Mouse (Mus musculus) testis, adult 2 months (tissue): Measurements from ENCODE around the gene Card10. TPM values are rescaled to one million over a fixed set of nuclear protein-coding genes. Genes with fewer than 3 reads are reported as not detected.

ENCODE experiments used
- H3K27ac ChIP-seq: fragments of 200-500 bp; 2 replicates; pipeline ENCODE4 v1.5.1; 2012; ENCODE audit warnings: low read depth, low read length; ENCODE audit not compliant: control insufficient read depth, insufficient read depth
- H3K27me3 ChIP-seq: fragments of 200-500 bp; 2 replicates; pipeline ENCODE4 v1.6.1; 2012; ENCODE audit warnings: mild to moderate bottlenecking, low read length, moderate library complexity; ENCODE audit not compliant: control insufficient read depth, insufficient read depth
- H3K36me3 ChIP-seq: fragments of 200-500 bp; 2 replicates; pipeline ENCODE4 v1.6.1; 2012; ENCODE audit warnings: mild to moderate bottlenecking, low read length; ENCODE audit not compliant: control insufficient read depth, insufficient read depth
- H3K4me1 ChIP-seq: fragments of 200-500 bp; 2 replicates; pipeline ENCODE4 v1.6.1; 2012; ENCODE audit warnings: low read length; ENCODE audit not compliant: control insufficient read depth, insufficient read depth
- H3K4me3 ChIP-seq: fragments of 200-500 bp; 2 replicates; pipeline ENCODE4 v1.5.1; 2012; ENCODE audit warnings: low read depth, mild to moderate bottlenecking, low read length, moderate library complexity, mixed read lengths; ENCODE audit not compliant: control insufficient read depth
- CTCF ChIP-seq: fragments of 200-500 bp; IDR thresholded peaks from 2 replicates; pipeline ENCODE4 v1.5.1; 2012; ENCODE audit warnings: low read depth, mild to moderate bottlenecking, inconsistent platforms, low read length, moderate library complexity; ENCODE audit not compliant: control insufficient read depth, insufficient read depth, insufficient replicate concordance
- POLR2A ChIP-seq: fragments of 200-500 bp; IDR thresholded peaks from 2 replicates; pipeline ENCODE4 v1.6.1; 2012; ENCODE audit warnings: low read depth, mild to moderate bottlenecking, inconsistent platforms, low read length, moderate library complexity; ENCODE audit not compliant: control insufficient read depth
- polyA plus RNA-seq: library from polyadenylated mRNA; depleted of rRNA; stranded (reverse); fragments of >200 nt; gene quantifications from 2 replicates; pipeline ENCODE4 v1.2.3, GENCODE M21; 2012

The Card10 gene
- polyA plus RNA-seq, 1 experiment = 5.0 TPM

DNA sequence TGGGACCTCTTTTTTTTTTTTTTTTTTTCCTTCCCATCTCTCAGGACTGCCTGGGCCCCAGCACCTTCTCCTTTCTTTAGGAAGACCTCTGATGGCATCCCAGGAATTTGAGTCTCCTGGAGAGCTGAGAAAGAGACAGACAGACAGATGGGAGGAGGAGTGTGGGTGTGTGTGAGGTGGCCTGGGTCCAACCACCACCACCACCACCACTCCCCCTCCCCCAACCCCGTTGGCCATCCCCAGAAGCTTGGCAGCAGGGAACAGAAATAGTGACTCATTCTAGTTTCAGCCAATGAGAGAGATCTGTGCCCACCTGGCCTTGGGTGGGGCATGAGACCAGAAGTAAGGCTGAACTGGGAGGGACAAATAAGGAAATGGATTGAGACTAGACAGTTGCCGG is 3.8 kb upstream of the Card10 start:
- H3K27ac ChIP-seq = no peak overlapping the region
- TF ChIP-seq CTCF = no peak
- no peak overlapping the region for H3K4me3 ChIP-seq
- H3K4me1 ChIP-seq = peaks cover 9% of the 10 kb centered on the region
- no peaks in the 10 kb centered on the region for H3K36me3 ChIP-seq
- H3K27me3 ChIP-seq = no peaks in the 10 kb centered on the region

DNA sequence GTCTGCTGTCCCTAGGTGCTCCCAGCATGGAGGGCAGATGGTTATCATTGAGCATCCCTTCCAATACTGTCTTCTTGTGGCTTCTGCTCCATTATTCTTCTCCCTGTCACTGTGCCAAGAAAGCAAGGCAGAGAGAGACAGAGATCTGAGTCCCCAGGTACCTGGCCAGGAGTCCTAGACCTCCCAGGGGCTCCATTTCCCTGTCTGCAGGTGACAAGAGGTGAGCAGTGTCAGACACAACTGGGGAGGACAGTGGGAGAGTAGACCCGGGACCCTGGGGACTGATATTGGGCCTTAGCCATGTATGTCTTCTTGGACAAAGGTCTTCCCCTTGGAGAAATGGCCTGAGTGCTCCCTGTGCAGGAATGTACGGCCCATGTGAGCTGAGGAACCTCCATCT is 2.5 kb upstream of the Card10 start:
- Histone ChIP-seq H3K27ac (no peak overlapping the region), H3K4me3 (no peak overlapping the region), H3K36me3 (no peaks in the 10 kb centered on the region), H3K27me3 (no peaks in the 10 kb centered on the region), H3K4me1 (peaks cover 9% of the 10 kb centered on the region)
- TF ChIP-seq CTCF (no peak), POLR2A (no peak)

DNA sequence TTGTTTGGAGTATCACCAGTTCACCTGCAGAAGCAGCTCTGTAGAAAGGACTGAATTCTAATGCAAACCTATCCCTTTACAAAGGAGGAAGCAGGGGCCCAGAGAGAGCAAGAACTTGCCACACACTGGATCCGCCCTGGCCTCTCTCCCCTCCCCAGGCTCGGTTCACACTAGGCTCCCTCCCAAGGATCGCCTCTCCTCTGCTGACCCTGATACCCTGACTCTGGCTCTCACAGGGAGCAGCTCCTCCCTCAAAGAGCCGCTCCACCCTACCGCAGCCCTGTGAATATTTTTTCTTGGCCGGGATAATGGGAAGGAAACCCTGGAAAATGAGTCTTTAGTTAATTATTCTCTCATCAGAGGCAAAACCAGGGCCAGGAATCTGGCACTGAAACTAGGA is 1.5 kb upstream of the Card10 start:
- Histone ChIP-seq H3K4me3 (no peak overlapping the region), H3K27ac (no peak overlapping the region), H3K4me1 (peaks cover 9% of the 10 kb centered on the region), H3K36me3 (no peaks in the 10 kb centered on the region), H3K27me3 (no peaks in the 10 kb centered on the region)
- TF ChIP-seq POLR2A (no peak), CTCF (no peak)

DNA sequence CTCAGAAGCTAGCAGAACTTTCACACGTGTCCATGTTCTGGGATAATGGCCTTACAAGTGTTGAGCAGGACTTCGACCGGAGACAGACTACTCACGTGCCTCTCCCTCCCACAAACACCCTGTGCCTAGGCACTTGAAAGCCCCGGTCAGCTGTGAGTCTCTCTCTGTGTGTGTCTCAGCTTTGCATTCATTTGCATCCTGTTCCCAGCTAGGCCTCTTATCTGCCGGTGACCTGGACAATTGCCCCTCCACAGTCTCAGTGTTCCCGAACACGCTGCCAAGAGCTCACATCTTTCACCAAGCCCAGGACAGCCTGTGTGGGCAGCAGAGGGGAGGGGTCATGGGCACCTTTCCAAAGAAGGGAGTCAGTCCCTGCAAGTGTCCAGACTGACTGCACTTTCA is 658 bp upstream of the Card10 start:
- Histone ChIP-seq H3K27me3 (no peaks in the 10 kb centered on the region), H3K4me3 (no peak overlapping the region), H3K36me3 (no peaks in the 10 kb centered on the region), H3K4me1 (peaks cover 9% of the 10 kb centered on the region), H3K27ac (peak overlapping the region; percentile 71)
- no peak for TF ChIP-seq CTCF
- no peak for TF ChIP-seq POLR2A

DNA sequence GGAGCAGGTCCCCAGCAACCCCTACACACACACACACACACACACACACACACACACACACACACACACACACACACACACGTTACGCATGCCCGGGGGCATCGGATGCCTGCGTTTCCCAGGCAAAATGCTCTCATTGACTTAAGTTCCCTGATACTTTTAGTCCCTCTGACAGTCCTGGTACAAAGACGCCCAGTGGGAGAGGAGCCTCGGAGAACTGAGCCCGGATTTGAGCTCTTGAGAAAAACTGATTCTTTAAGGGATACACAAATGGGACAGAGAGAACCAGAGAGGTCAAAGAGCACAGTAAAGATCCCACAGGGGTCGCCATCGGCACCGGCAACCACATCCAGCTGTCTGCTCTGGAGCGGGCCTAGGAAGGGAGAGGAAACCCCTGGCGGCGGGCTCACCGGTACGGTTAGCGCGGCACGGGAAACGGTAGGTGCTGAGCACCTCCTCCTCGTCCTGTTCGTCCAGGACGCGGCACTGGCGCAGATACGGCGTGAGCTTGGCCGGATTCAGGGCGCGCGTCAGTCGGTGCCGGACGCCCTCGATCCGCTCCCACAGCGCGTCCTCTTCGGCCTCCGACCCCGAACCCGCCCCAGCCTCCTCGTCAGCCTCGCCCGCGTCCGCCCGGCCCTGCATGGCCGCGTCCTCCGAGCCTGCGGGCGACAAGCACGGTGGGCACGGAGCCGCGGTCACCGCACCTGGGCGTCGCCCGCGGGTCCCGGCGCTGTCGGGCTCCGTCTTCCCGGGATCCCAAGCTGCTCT is 686 bp downstream of the Card10 start:
- H3K4me3 ChIP-seq = peak overlapping the region; percentile 72
- H3K27me3 ChIP-seq = no peaks in the 10 kb centered on the region
- peaks cover 9% of the 10 kb centered on the region for H3K4me1 ChIP-seq
- peak overlapping the region; percentile 12; the same call in 1 of the 2 replicates for H3K27ac ChIP-seq
- H3K36me3 ChIP-seq = no peaks in the 10 kb centered on the region
- no peak for TF ChIP-seq CTCF
- no peak for TF ChIP-seq POLR2A

DNA sequence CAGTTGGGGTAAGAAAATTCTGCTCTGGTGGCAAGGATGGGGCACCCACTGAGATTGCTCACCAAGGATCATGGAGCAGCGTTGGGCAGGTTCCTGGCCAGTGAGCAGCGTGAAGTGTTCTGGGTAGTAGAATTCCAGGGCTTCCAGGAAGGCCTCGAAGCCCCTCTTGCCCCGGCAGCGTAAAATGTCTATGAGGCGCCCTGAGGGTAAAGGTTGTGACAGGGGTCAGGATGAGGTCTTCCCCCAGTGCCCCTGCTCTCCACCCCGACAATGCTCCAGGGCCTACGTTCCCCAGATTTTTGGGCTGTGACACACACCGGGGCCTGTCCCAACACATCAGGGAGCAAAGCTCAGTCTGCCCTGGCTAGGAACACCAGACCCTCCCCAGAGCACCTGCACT is 1.3 kb downstream of the Card10 start:
- no peak overlapping the region for H3K4me3 ChIP-seq
- TF ChIP-seq CTCF (no peak), POLR2A (no peak)
- H3K27ac ChIP-seq = no peak overlapping the region
- H3K36me3 ChIP-seq = no peaks in the 10 kb centered on the region
- H3K4me1 ChIP-seq = peaks cover 9% of the 10 kb centered on the region
- no peaks in the 10 kb centered on the region for H3K27me3 ChIP-seq

DNA sequence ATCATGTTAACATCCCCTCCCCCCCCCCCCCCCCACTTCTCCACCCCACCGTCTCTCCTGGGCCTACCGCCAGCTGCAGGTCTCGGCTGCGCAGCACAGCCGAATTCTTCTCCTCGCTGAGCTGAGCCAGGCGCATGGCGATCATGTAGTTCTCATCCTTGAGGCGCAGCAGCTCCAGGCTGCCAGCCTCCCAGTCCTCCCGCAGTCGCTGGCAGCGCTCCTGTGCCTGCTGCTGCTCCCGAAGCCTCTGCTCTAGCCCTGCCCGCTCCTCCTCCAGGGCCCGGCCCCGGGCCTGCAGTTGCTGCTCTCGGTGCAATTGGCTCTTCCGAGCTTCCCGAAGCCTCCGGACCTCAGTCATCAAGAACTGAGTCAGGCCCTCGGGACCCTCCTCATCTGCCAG is 3.8 kb downstream of the Card10 start:
- H3K27me3 ChIP-seq = no peaks in the 10 kb centered on the region
- TF ChIP-seq POLR2A (no peak), CTCF (no peak)
- H3K4me1 ChIP-seq = peaks cover 9% of the 10 kb centered on the region
- no peak overlapping the region for H3K4me3 ChIP-seq
- no peaks in the 10 kb centered on the region for H3K36me3 ChIP-seq
- no peak overlapping the region for H3K27ac ChIP-seq

DNA sequence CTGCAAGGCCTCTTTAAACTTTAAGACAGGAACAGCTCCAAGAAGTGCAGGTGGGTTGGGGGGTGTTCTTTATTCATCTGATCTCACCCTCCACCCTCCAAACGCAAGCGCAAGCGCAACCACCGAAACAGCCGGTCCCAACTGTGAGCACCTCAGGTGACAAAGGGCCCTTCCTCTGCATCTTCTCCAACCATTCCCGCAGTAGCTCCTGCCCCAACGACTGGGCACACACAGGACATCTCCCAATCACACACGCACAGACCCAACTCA is 5.8 kb downstream of the Card10 start:
- Histone ChIP-seq H3K4me3 (no peak overlapping the region), H3K27me3 (no peaks in the 10 kb centered on the region), H3K27ac (no peak overlapping the region), H3K36me3 (no peaks in the 10 kb centered on the region), H3K4me1 (no peaks in the 10 kb centered on the region; the same call in 1 of the 2 replicates)
- TF ChIP-seq POLR2A = no peak
